Mouse (Mus musculus) ES-Bruce4 (cell line): ENCODE data around the gene Prokr2.

Source experiments
- CTCF ChIP-seq: IDR thresholded peaks from one replicate; pipeline ENCODE4 v1.8.1; 2011; ENCODE audit warnings: low read depth, low read length
- POLR2A ChIP-seq: IDR thresholded peaks from one replicate; pipeline ENCODE4 v1.8.1; 2011; ENCODE audit warnings: low read length; ENCODE audit not compliant: insufficient read depth

- no peak for TF ChIP-seq CTCF
- no peak for TF ChIP-seq POLR2A
Measured at GRCm38 (mm10) chr2:132309398-132309930, 75.8 kb downstream of the Prokr2 start.
